16 mouse cellular contexts compared by ENCODE assay signal in the genomic region with DNA sequence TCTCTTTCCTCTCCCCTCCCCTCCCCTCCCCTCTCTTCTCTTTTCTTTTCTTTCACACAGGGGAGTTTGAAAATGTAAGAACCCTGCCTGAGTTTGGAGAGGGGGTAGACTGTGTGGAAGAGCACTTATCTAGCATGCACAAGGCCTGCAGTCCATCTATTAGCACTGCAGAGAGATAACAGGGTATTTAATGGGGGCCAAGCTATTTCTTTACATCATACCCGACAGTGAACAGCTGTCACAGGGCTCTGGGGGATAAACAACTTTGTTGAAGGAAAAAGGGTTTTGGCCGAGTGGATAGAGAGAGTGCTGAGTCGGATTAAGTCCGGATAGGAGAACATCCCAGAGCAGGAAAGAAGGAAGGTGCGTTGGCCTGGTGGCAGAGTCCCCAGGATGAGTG. TPM values are rescaled to one million over a fixed set of nuclear protein-coding genes. Genes with fewer than 3 reads are reported as not detected.
DNase-seq lines count a peak whose midpoint lies in the region; ATAC-seq and TF ChIP-seq lines count a peak whose summit lies in the region.
"Had no signal": no experiment of that assay in that cellular context is flagged by ENCODE, and none has a peak within 500 bp of the region (broad histone marks: within the 10 kb centered on the region; RNA-seq: fewer than 3 reads in every experiment).

No protein-coding gene starts in this region.

- no peak overlapping the region for H3K9ac ChIP-seq in heart, embryonic 11.5 days (ENCODE audit: low read depth, low read length)
- H3K9ac ChIP-seq in kidney, postnatal 0 days (ENCODE audit: low read depth, low read length): no peak overlapping the region
- no peak overlapping the region for H3K9ac ChIP-seq in embryonic facial prominence, embryonic 14.5 days (ENCODE audit: low read depth, low read length)
- H3K9ac ChIP-seq in intestine, embryonic 16.5 days (ENCODE audit: low read depth, low read length): no peak overlapping the region
- H3K9ac ChIP-seq: hindbrain, embryonic 12.5 days; limb, embryonic 12.5 days had no signal

- no peak overlapping the region for H3K4me2 ChIP-seq in heart, embryonic 11.5 days
- H3K4me2 ChIP-seq in kidney, postnatal 0 days (ENCODE audit: low read length): no peak overlapping the region
- H3K4me2 ChIP-seq in embryonic facial prominence, embryonic 14.5 days (ENCODE audit: low read depth, low read length): no peak overlapping the region
- no peak overlapping the region for H3K4me2 ChIP-seq in intestine, embryonic 16.5 days (ENCODE audit: low read depth, low read length)
- H3K4me2 ChIP-seq: hindbrain, embryonic 12.5 days; limb, embryonic 12.5 days had no signal

- no peak for DNase-seq in heart, postnatal 14 days
- peak; percentile 61 for DNase-seq in kidney, postnatal 0 days (ENCODE audit: low spot score)
- DNase-seq in kidney, adult 11 months: no peak
- DNase-seq in embryonic facial prominence, embryonic 14.5 days (ENCODE audit: low spot score): peak; percentile 20
- DNase-seq in urinary bladder, adult 18-20 months (ENCODE audit: low spot score in 2 of 2): no peak
- no peak for DNase-seq in thymus, adult 18-20 months
- DNase-seq: B cell, adult 2 months; cerebellum, adult 11 months; gastrocnemius, postnatal 10 days; midbrain, embryonic 14.5 days; right cerebral cortex, postnatal 14 days had no signal

- no peaks in the 10 kb centered on the region for H3K9me3 ChIP-seq in heart, embryonic 11.5 days (replicated peaks; ENCODE audit: control insufficient read depth, low read length)
- no peaks in the 10 kb centered on the region for H3K9me3 ChIP-seq in kidney, postnatal 0 days (replicated peaks; ENCODE audit: low read length)
- H3K9me3 ChIP-seq in embryonic facial prominence, embryonic 14.5 days (ENCODE audit: control insufficient read depth, low read length): no peaks in the 10 kb centered on the region
- H3K9me3 ChIP-seq in intestine, embryonic 16.5 days (ENCODE audit: control insufficient read depth, low read length): no peaks in the 10 kb centered on the region
- H3K9me3 ChIP-seq: hindbrain, embryonic 12.5 days; limb, embryonic 12.5 days had no signal

- H3K4me3 ChIP-seq in heart, embryonic 11.5 days (ENCODE audit: low read depth, low read length): no peak overlapping the region
- no peak overlapping the region for H3K4me3 ChIP-seq in kidney, postnatal 0 days (replicated peaks; ENCODE audit: low read depth, low read length)
- no peak overlapping the region for H3K4me3 ChIP-seq in embryonic facial prominence, embryonic 14.5 days (ENCODE audit: low read depth, low read length)
- no peak overlapping the region for H3K4me3 ChIP-seq in intestine, embryonic 16.5 days (ENCODE audit: low read length)
- H3K4me3 ChIP-seq: hindbrain, embryonic 12.5 days; limb, embryonic 12.5 days had no signal

- ATAC-seq in heart, embryonic 11.5 days (replicated peaks; ENCODE audit: insufficient number of reproducible peaks, low FRiP score, low TSS enrichment): 0 out of 2 replicates have a peak, but pooled peaks have one; percentile 37
- ATAC-seq in kidney, postnatal 0 days (replicated peaks; ENCODE audit: low FRiP score, low read depth): no peak
- ATAC-seq in embryonic facial prominence, embryonic 14.5 days (ENCODE audit: low read depth): no peak; the same call in 1 of the 2 replicates
- 0 out of 2 replicates have a peak, but pooled peaks have one; percentile 17 for ATAC-seq in intestine, embryonic 16.5 days
- ATAC-seq: Patski had no signal

- no peak for TF ChIP-seq CTCF in kidney, postnatal 0 days (IDR thresholded peaks at IDR 0.05; ENCODE audit: low read depth)

- H3K36me3 ChIP-seq in heart, embryonic 11.5 days (ENCODE audit: control insufficient read depth, insufficient read depth, low read length): peaks cover 18% of the 10 kb centered on the region; the same call in 1 of the 2 replicates
- peaks cover 23% of the 10 kb centered on the region for H3K36me3 ChIP-seq in kidney, postnatal 0 days (ENCODE audit: insufficient read depth, low read length)
- peaks cover 53% of the 10 kb centered on the region for H3K36me3 ChIP-seq in embryonic facial prominence, embryonic 14.5 days (ENCODE audit: control insufficient read depth, insufficient read depth, low read length)
- H3K36me3 ChIP-seq in intestine, embryonic 16.5 days (ENCODE audit: control insufficient read depth, insufficient read depth, low read length): peaks cover 9% of the 10 kb centered on the region; the same call in 1 of the 2 replicates

- WGBS in heart, embryonic 11.5 days (ENCODE audit: insufficient replicate concordance): 19% methylated on average over 5 of the region's 5 CpGs
- WGBS in kidney, postnatal 0 days: 56% methylated on average over 5 of the region's 5 CpGs
- WGBS in embryonic facial prominence, embryonic 14.5 days: 59% methylated on average over 5 of the region's 5 CpGs
- 45% methylated on average over 5 of the region's 5 CpGs for WGBS in intestine, embryonic 16.5 days

- H3K4me1 ChIP-seq in heart, embryonic 11.5 days (ENCODE audit: control insufficient read depth, insufficient read depth, low read length): peaks cover 28% of the 10 kb centered on the region
- H3K4me1 ChIP-seq in kidney, postnatal 0 days (replicated peaks; ENCODE audit: insufficient read depth, low read length): no peaks in the 10 kb centered on the region
- H3K4me1 ChIP-seq in embryonic facial prominence, embryonic 14.5 days (ENCODE audit: control insufficient read depth, insufficient read depth, low read length): peaks cover 2% of the 10 kb centered on the region; the same call in 1 of the 2 replicates
- no peaks in the 10 kb centered on the region for H3K4me1 ChIP-seq in intestine, embryonic 16.5 days (ENCODE audit: control insufficient read depth, insufficient read depth, low read length)

- no peaks in the 10 kb centered on the region for H3K27me3 ChIP-seq in heart, embryonic 11.5 days (ENCODE audit: control insufficient read depth, insufficient read depth, low read length)
- H3K27me3 ChIP-seq in kidney, postnatal 0 days (ENCODE audit: insufficient read depth, low read length): no peaks in the 10 kb centered on the region
- H3K27me3 ChIP-seq in embryonic facial prominence, embryonic 14.5 days (replicated peaks; ENCODE audit: control insufficient read depth, insufficient read depth, low read length): no peaks in the 10 kb centered on the region
- H3K27me3 ChIP-seq in intestine, embryonic 16.5 days (replicated peaks; ENCODE audit: control insufficient read depth, insufficient read depth, low read length): no peaks in the 10 kb centered on the region
- H3K27me3 ChIP-seq: hindbrain, embryonic 12.5 days; limb, embryonic 12.5 days; Patski had no signal

- intact Hi-C loops in heart, postnatal 14 days (cut with DNase I): no loop called here

- H3K27ac ChIP-seq in heart, embryonic 11.5 days (ENCODE audit: low read depth, low read length): no peak overlapping the region
- no peak overlapping the region for H3K27ac ChIP-seq in kidney, postnatal 0 days
- H3K27ac ChIP-seq in embryonic facial prominence, embryonic 14.5 days (replicated peaks; ENCODE audit: low read depth, low read length): no peak overlapping the region
- H3K27ac ChIP-seq in intestine, embryonic 16.5 days (ENCODE audit: low read length): peak overlapping the region; percentile 24; the same call in 1 of the 2 replicates
- H3K27ac ChIP-seq: hindbrain, embryonic 12.5 days; limb, embryonic 12.5 days had no signal

RNA-seq across cellular contexts. Expression of a gene that starts 23.3 kb away (rescaled TPM):
- polyA plus RNA-seq in heart, embryonic 11.5 days (2014; fragmentation: Nextera tagmentation; extraction: Ambion mirVana): 18.7 and 19.0 TPM in 2 replicates
- 1 to 10 TPM; 3.4 to 4.7 TPM for total RNA-seq in heart, postnatal 14 days (2021)
- 19.7 and 24.5 TPM in 2 replicates for polyA plus RNA-seq in kidney, postnatal 0 days (2015; fragmentation: Nextera tagmentation; extraction: Ambion mirVana)
- polyA plus RNA-seq in embryonic facial prominence, embryonic 14.5 days (2014; fragmentation: Nextera tagmentation; extraction: Ambion mirVana): 16.4 and 18.2 TPM in 2 replicates
- polyA plus RNA-seq in intestine, embryonic 16.5 days (2015; fragmentation: Nextera tagmentation; extraction: Ambion mirVana): 18.2 and 19.3 TPM in 2 replicates

RNA-seq across cellular contexts. Expression of a gene that starts 31.0 kb away (rescaled TPM):
- 106 and 111 TPM in 2 replicates for polyA plus RNA-seq in heart, embryonic 11.5 days (2014; fragmentation: Nextera tagmentation; extraction: Ambion mirVana)
- 100 to 1,000 TPM in 1 of 2 experiments, 10 to 100 TPM in 1; 96.9 to 104 TPM for total RNA-seq in heart, postnatal 14 days (2021)
- polyA plus RNA-seq in kidney, postnatal 0 days (2015; fragmentation: Nextera tagmentation; extraction: Ambion mirVana): 140 and 144 TPM in 2 replicates
- polyA plus RNA-seq in embryonic facial prominence, embryonic 14.5 days (2014; fragmentation: Nextera tagmentation; extraction: Ambion mirVana): 138 and 141 TPM in 2 replicates
- 83.3 and 88.7 TPM in 2 replicates for polyA plus RNA-seq in intestine, embryonic 16.5 days (2015; fragmentation: Nextera tagmentation; extraction: Ambion mirVana)

RNA-seq across cellular contexts. Expression of a gene that starts 54.1 kb away (rescaled TPM):
- 41.1 and 43.4 TPM in 2 replicates for polyA plus RNA-seq in heart, embryonic 11.5 days (2014; fragmentation: Nextera tagmentation; extraction: Ambion mirVana)
- total RNA-seq in heart, postnatal 14 days (2021): 100 to 1,000 TPM; 116 to 118 TPM
- 32.4 and 39.8 TPM in 2 replicates for polyA plus RNA-seq in kidney, postnatal 0 days (2015; fragmentation: Nextera tagmentation; extraction: Ambion mirVana)
- 27.3 and 34.6 TPM in 2 replicates for polyA plus RNA-seq in embryonic facial prominence, embryonic 14.5 days (2014; fragmentation: Nextera tagmentation; extraction: Ambion mirVana)
- polyA plus RNA-seq in intestine, embryonic 16.5 days (2015; fragmentation: Nextera tagmentation; extraction: Ambion mirVana): 11.3 and 11.8 TPM in 2 replicates

Comparison
In these comparisons a context has a peak if more than half of its experiments do, and no peak if none do; other contexts are left out.
1. DNase-seq: peak in kidney, postnatal 0 days (single experiment) and embryonic facial prominence, embryonic 14.5 days (single experiment); none in heart, postnatal 14 days (0 of 2), kidney, adult 11 months (single experiment), urinary bladder, adult 18-20 months (0 of 2) and thymus, adult 18-20 months (0 of 2).
2. ATAC-seq: peak in heart, embryonic 11.5 days (single experiment) and intestine, embryonic 16.5 days (single experiment); none in kidney, postnatal 0 days (single experiment) and embryonic facial prominence, embryonic 14.5 days (single experiment).